Mouse (Mus musculus) erythroblast, embryonic 14.5 days (primary cell): ENCODE data around the gene Pmis2. TPM values are rescaled to one million over a fixed set of nuclear protein-coding genes. Genes with fewer than 3 reads are reported as not detected.
A peak's percentile ranks its signal among the peaks of the same experiment; 100 is the strongest.

ENCODE experiments used
- H3K27me3 ChIP-seq: 2 replicates; pipeline ENCODE4 v1.6.1; 2012; ENCODE audit warnings: inconsistent platforms; ENCODE audit not compliant: control insufficient read depth
- H3K36me3 ChIP-seq: 2 replicates; pipeline ENCODE4 v1.6.1; 2012; ENCODE audit warnings: mild to moderate bottlenecking, inconsistent platforms; ENCODE audit not compliant: control insufficient read depth
- H3K4me1 ChIP-seq: 2 replicates; pipeline ENCODE4 v1.6.1; 2012; ENCODE audit warnings: inconsistent platforms; ENCODE audit not compliant: control insufficient read depth
- H3K4me3 ChIP-seq: replicated peaks from 2 replicates; pipeline ENCODE3; 2012; ENCODE audit warnings: moderate library complexity, mild to moderate bottlenecking, inconsistent platforms
- H3K9me3 ChIP-seq: 2 replicates; pipeline ENCODE4 v1.6.1; 2012; ENCODE audit warnings: low read length, inconsistent platforms, mixed read lengths; ENCODE audit not compliant: control insufficient read depth
- GATA1 ChIP-seq: IDR thresholded peaks from 2 replicates; pipeline ENCODE4 v1.6.1; 2012; ENCODE audit warnings: low read length, inconsistent platforms, mixed read lengths
- TAL1 ChIP-seq: IDR thresholded peaks from 3 replicates; pipeline ENCODE4 v1.6.1; 2012; ENCODE audit warnings: low read length, inconsistent platforms, mixed read lengths
- polyA plus RNA-seq: library from polyadenylated mRNA; stranded (reverse); fragments of >175 nt; gene quantifications from 2 replicates; pipeline ENCODE4 v1.2.3, GENCODE M21; 2012

The Pmis2 gene
- polyA plus RNA-seq, 1 experiment = not detected

DNA sequence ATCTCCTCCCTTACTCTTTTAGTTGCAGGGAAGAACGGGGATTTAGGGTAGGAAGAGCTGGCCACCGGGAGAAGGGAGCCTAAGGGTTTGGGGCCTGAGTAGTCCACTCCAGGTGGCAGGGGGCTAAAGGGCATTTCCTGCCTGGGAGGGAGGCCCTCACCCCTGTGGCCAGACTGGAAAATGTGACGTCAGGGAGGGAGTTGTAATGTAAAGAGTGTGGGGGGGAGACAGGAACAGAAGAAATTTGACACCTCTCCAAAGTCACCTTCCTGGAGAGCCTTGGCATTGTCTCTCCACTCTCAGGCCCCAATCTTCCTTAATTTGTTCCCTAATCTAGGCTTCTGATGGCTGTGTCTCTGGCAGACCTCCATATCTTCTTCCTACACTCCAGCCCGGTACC lies 32.3 kb downstream of the Pmis2 start:
- Histone ChIP-seq H3K4me3 (no peak overlapping the region), H3K27me3 (peaks cover 37% of the 10 kb centered on the region), H3K36me3 (peaks cover 41% of the 10 kb centered on the region), H3K4me1 (peaks cover 7% of the 10 kb centered on the region), H3K9me3 (peaks cover 2% of the 10 kb centered on the region; the same call in 1 of the 2 replicates)
- TF ChIP-seq GATA1 = no peak
- TF ChIP-seq TAL1 = no peak

GRCm38 (mm10) chr7:30636395-30636794 lies 35.0 kb downstream of the Pmis2 start:
- Histone ChIP-seq H3K27me3 (peaks cover 63% of the 10 kb centered on the region), H3K4me3 (no peak overlapping the region), H3K4me1 (peaks cover 7% of the 10 kb centered on the region), H3K36me3 (peaks cover 15% of the 10 kb centered on the region), H3K9me3 (peaks cover 2% of the 10 kb centered on the region; the same call in 1 of the 2 replicates)
- no peak for TF ChIP-seq GATA1
- no peak for TF ChIP-seq TAL1

GRCm38 (mm10) chr7:30635752-30636151 lies 35.7 kb downstream of the Pmis2 start, which contains the start of gene Etv2:
Gene Etv2 (minus strand): TSS chr7:30635852.
- H3K36me3 ChIP-seq = peaks cover 9% of the 10 kb centered on the region
- H3K9me3 ChIP-seq = peaks cover 2% of the 10 kb centered on the region; the same call in 1 of the 2 replicates
- no peak within 1 kb of the TSS for H3K4me3 ChIP-seq
- TF ChIP-seq GATA1 = no peak
- TF ChIP-seq TAL1 = no peak
- peaks cover 7% of the 10 kb centered on the region for H3K4me1 ChIP-seq
- peaks cover 69% of the 10 kb centered on the region for H3K27me3 ChIP-seq

DNA sequence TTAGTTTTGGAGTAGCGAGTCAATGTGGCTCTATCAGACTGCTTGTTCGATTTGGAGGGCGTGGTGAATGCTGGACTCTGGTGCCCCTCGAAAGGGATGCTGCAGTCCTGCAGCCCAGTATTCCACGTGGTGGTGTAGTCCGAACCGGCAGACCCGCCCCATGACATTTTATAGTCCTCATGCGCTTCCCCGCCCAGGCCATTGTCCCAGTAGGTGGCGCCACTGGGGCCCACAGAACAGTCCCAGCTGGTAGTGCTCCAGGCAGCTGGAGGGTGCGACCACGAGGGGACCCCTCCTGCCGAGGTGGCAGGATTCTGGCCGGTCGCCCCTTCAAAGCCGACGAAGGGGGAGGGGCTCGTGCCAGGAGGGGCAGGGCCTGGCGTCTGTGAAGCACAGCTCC lies 36.8 kb downstream of the Pmis2 start:
- Histone ChIP-seq H3K9me3 (peaks cover 2% of the 10 kb centered on the region; the same call in 1 of the 2 replicates), H3K4me1 (peaks cover 7% of the 10 kb centered on the region), H3K27me3 (peaks cover 81% of the 10 kb centered on the region), H3K36me3 (no peaks in the 10 kb centered on the region), H3K4me3 (no peak overlapping the region)
- TF ChIP-seq GATA1 (no peak), TAL1 (no peak)

DNA sequence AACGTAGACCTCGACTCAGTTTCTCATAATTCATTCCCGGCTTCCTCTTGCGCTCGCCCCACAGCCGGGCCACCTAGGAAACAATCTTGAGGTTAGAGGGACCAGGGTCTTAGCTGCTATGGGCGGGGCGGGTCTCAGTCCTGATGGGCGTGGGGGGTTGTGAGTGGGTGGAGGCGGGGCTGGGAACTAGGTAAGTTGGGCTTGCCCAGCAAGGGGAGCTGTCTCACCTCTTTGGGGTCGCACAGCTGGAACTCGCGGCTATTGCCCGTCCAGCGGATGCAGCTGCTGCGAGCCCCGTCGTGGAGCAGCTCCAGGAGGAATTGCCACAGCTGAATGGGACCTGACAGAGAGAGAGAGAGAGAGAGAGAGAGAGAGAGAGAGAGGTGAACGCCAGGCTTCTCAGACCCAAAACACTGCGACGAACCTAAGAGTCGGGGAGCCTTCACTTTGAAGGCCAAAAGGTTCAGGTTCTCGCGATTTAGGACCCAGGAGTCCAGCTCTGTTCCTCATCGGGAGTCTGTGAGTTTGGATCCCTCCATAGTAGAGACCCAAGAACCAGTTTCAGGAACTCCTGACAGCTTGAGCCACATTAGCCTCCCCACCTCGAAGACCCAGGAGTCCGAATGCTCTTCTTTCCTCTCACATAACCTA lies 37.5 kb downstream of the Pmis2 start:
- no peak for TF ChIP-seq GATA1
- TF ChIP-seq TAL1 = no peak
- H3K27me3 ChIP-seq = peaks cover 88% of the 10 kb centered on the region
- H3K4me3 ChIP-seq = no peak overlapping the region
- peaks cover 2% of the 10 kb centered on the region; the same call in 1 of the 2 replicates for H3K9me3 ChIP-seq
- peaks cover 7% of the 10 kb centered on the region for H3K4me1 ChIP-seq
- H3K36me3 ChIP-seq = no peaks in the 10 kb centered on the region

DNA sequence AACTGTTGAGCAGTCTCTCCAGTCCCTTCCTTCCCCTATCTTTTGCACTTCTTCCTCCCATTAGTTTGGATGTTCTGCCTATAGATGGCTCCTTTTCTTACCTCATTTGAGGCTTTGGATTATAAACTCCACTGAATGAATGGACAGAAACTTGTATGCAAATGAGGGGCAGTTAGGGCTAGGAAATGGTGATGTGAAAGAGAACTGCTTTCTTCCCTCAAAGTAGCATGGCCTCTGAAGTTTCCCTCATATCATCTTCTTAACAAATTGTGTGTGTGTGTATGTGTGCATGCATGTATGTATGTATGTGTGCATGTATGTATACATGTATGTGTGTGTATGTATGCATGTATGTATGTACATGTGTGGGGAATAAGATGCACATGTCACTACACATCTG lies 42.4 kb downstream of the Pmis2 start:
- Histone ChIP-seq H3K27me3 (peaks cover 55% of the 10 kb centered on the region), H3K4me1 (peaks cover 19% of the 10 kb centered on the region), H3K4me3 (no peak overlapping the region), H3K36me3 (peaks cover 7% of the 10 kb centered on the region), H3K9me3 (no peaks in the 10 kb centered on the region)
- no peak for TF ChIP-seq TAL1
- no peak for TF ChIP-seq GATA1

GRCm38 (mm10) chr7:30626647-30627046 lies 44.8 kb downstream of the Pmis2 start:
- Histone ChIP-seq H3K4me3 (no peak overlapping the region), H3K9me3 (no peaks in the 10 kb centered on the region), H3K4me1 (peaks cover 28% of the 10 kb centered on the region)

GRCm38 (mm10) chr7:30625530-30626384 lies 45.6 kb downstream of the Pmis2 start, which contains the start of gene Cox6b1:
Gene Cox6b1 (minus strand): TSS chr7:30626151.
- H3K27me3 ChIP-seq = peaks cover 23% of the 10 kb centered on the region
- no peaks in the 10 kb centered on the region for H3K9me3 ChIP-seq
- peak within 1 kb of the TSS; percentile 89 for H3K4me3 ChIP-seq
- H3K36me3 ChIP-seq = peaks cover 34% of the 10 kb centered on the region
- peaks cover 31% of the 10 kb centered on the region for H3K4me1 ChIP-seq
- no peak for TF ChIP-seq GATA1
- TF ChIP-seq TAL1 = no peak

More at GRCm38 (mm10) chr7:30626647-30627046, 44.8 kb downstream of the Pmis2 start:
- H3K36me3 ChIP-seq = peaks cover 27% of the 10 kb centered on the region
- peaks cover 32% of the 10 kb centered on the region for H3K27me3 ChIP-seq
- TF ChIP-seq GATA1 (no peak), TAL1 (no peak)

Other genes with a start within 250 kb of the Pmis2 start
- gene Nfkbid, start 249.9 kb downstream of the Pmis2 start, polyA plus RNA-seq = 0.23 and 0.30 TPM in 2 replicates
- 0.13 and 0.33 TPM in 2 replicates for gene Aplp1, start 226.1 kb downstream of the Pmis2 start, polyA plus RNA-seq
- gene Kirrel2, start 213.9 kb downstream of the Pmis2 start, polyA plus RNA-seq = 0.02 and 0.05 TPM in 2 replicates
- not detected in 2 replicates for gene Nphs1, start 213.3 kb downstream of the Pmis2 start, polyA plus RNA-seq
- gene Prodh2, start 178.0 kb downstream of the Pmis2 start, polyA plus RNA-seq = 0.11 and 0.36 TPM in 2 replicates
- gene Arhgap33, start 136.5 kb downstream of the Pmis2 start, polyA plus RNA-seq = 11.7 and 13.0 TPM in 2 replicates
- gene Hspb6, start 119.4 kb downstream of the Pmis2 start, polyA plus RNA-seq = 3.7 and 6.8 TPM in 2 replicates
- 1.9 and 2.3 TPM in 2 replicates for gene Proser3, start 119.3 kb downstream of the Pmis2 start, polyA plus RNA-seq
- 14.5 and 17.0 TPM in 2 replicates for gene Lin37, start 111.8 kb downstream of the Pmis2 start, polyA plus RNA-seq
- gene U2af1l4, start 108.3 kb downstream of the Pmis2 start, polyA plus RNA-seq = 5.6 and 7.7 TPM in 2 replicates
- gene Gm49396, start 108.3 kb downstream of the Pmis2 start, polyA plus RNA-seq = 0.15 and 0.18 TPM in 2 replicates
- gene Psenen, start 108.0 kb downstream of the Pmis2 start, polyA plus RNA-seq = 8.0 and 8.9 TPM in 2 replicates
- 0.61 and 1.5 TPM in 2 replicates for gene Igflr1, start 106.2 kb downstream of the Pmis2 start, polyA plus RNA-seq
- 5.2 and 6.8 TPM in 2 replicates for gene Kmt2b, start 82.9 kb downstream of the Pmis2 start, polyA plus RNA-seq
- gene Zbtb32, start 72.7 kb downstream of the Pmis2 start, polyA plus RNA-seq = 0.07 and 0.20 TPM in 2 replicates
- 0.10 and 0.14 TPM in 2 replicates for gene Upk1a, start 58.8 kb downstream of the Pmis2 start, polyA plus RNA-seq
- gene Cox6b1, start 45.5 kb downstream of the Pmis2 start, polyA plus RNA-seq = 15.7 and 23.9 TPM in 2 replicates
- gene Etv2, start 35.8 kb downstream of the Pmis2 start, polyA plus RNA-seq = not detected in 2 replicates
- 22.7 and 23.2 TPM in 2 replicates for gene Rbm42, start 21.3 kb downstream of the Pmis2 start, polyA plus RNA-seq
- gene Haus5, start 6.6 kb downstream of the Pmis2 start, polyA plus RNA-seq = 2.9 and 5.4 TPM in 2 replicates
- gene 2200002J24Rik, start 27.3 kb upstream of the Pmis2 start, polyA plus RNA-seq = not detected in 2 replicates
- gene Atp4a, start 40.6 kb upstream of the Pmis2 start, polyA plus RNA-seq = not detected in 2 replicates
- 1.3 and 1.6 TPM in 2 replicates for gene Tmem147, start 57.9 kb upstream of the Pmis2 start, polyA plus RNA-seq
- gene Gapdhs, start 72.1 kb upstream of the Pmis2 start, polyA plus RNA-seq = not detected in 2 replicates
- gene Sbsn, start 79.9 kb upstream of the Pmis2 start, polyA plus RNA-seq = 0.15 TPM in 1 of 2 replicates, not detected in the other
- gene Dmkn, start 92.2 kb upstream of the Pmis2 start, polyA plus RNA-seq = not detected in 2 replicates
- not detected in 2 replicates for gene Krtdap, start 116.3 kb upstream of the Pmis2 start, polyA plus RNA-seq
- gene Ffar2, start 152.2 kb upstream of the Pmis2 start, polyA plus RNA-seq = 0.08 TPM in 1 of 2 replicates, not detected in the other
- gene Ffar3, start 184.6 kb upstream of the Pmis2 start, polyA plus RNA-seq = 0.02 TPM in 1 of 2 replicates, not detected in the other
- not detected in 2 replicates for gene Ffar1, start 190.0 kb upstream of the Pmis2 start, polyA plus RNA-seq
- gene Cd22, start 208.7 kb upstream of the Pmis2 start, polyA plus RNA-seq = not detected in 2 replicates
- 0.03 TPM in 1 of 2 replicates, not detected in the other for gene Mag, start 243.3 kb upstream of the Pmis2 start, polyA plus RNA-seq